Mouse (Mus musculus): ENCODE measurements around the gene Cdc27. TPM values are rescaled to one million over a fixed set of nuclear protein-coding genes. Genes with fewer than 3 reads are reported as not detected.

Cdc27 gene
- polyA plus RNA-seq, 1 experiment: 3.2 TPM

DNA sequence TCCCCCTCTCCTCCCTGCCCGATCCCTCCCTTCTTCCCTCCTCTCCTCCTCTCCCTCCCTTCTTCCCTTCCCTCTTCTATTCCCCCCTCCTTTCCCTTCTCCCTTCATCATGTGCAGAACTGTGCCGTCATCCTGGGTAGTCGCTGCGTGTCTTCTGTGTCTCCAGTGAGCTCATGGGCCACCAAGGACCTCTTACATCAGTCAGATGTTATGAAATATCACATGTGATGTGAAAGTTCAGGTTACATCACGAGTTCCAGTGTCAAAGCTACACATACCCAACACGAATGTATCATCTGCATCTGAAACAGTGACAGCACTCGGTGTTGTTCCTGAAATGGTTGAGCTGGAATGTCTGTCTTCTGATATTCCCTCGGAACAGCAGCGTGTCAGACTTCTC, 14.8 kb upstream of the Cdc27 start:
- H3K27me3 ChIP-seq (ENCODE audit: control insufficient read depth, insufficient read depth, low read length): no peaks in the 10 kb centered on the region
- no peaks in the 10 kb centered on the region for H3K36me3 ChIP-seq (ENCODE audit: control insufficient read depth, insufficient read depth, low read length)
- H3K27ac ChIP-seq (ENCODE audit: insufficient read depth, low read length): no peak overlapping the region
- no peaks in the 10 kb centered on the region for H3K4me1 ChIP-seq (ENCODE audit: control insufficient read depth, insufficient read depth, insufficient read length)
- DNase-seq (ENCODE audit: low read depth in 1 of 2, low spot score in 2 of 2): no peak
- TF ChIP-seq POLR2A (IDR thresholded peaks at IDR 0.05; ENCODE audit: low read depth, low read length): no peak
- TF ChIP-seq CTCF (IDR thresholded peaks at IDR 0.05; ENCODE audit: extremely low read depth, insufficient read depth, insufficient read length, insufficient replicate concordance): no peak
- H3K4me3 ChIP-seq (ENCODE audit: extremely low read depth, insufficient read depth, insufficient read length): no peak overlapping the region
- WGBS: 88% methylated on average over 9 of the region's 9 CpGs

DNA sequence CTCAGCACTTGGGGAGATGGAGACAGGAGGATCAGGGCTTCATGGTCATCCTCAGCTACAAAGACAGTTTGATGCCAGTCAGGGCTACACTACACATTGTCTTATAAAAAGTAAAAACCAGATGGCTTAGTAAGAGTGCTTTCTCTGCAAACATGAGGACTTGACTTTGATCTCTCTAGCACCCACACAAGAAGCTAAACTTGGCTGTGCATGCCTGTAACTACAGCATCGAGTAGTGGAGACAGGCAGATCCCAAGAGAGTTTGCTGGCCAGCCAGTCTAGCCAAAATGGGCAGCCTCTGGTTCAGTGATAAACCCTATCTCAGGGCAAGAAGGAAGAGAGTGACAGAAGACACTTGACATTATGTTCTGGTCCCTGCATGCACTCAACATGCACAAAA, 13.1 kb upstream of the Cdc27 start:
- no peaks in the 10 kb centered on the region for H3K36me3 ChIP-seq (ENCODE audit: control insufficient read depth, insufficient read depth, low read length)
- H3K27me3 ChIP-seq (ENCODE audit: control insufficient read depth, insufficient read depth, low read length): no peaks in the 10 kb centered on the region
- no peak overlapping the region for H3K27ac ChIP-seq (ENCODE audit: insufficient read depth, low read length)
- no peak overlapping the region for H3K4me3 ChIP-seq (ENCODE audit: extremely low read depth, insufficient read depth, insufficient read length)
- H3K4me1 ChIP-seq (ENCODE audit: control insufficient read depth, insufficient read depth, insufficient read length): no peaks in the 10 kb centered on the region
- WGBS: 14% methylated on average over 1 of the region's 1 CpGs
- TF ChIP-seq POLR2A (IDR thresholded peaks at IDR 0.05; ENCODE audit: low read depth, low read length) (no peak), CTCF (IDR thresholded peaks at IDR 0.05; ENCODE audit: extremely low read depth, insufficient read depth, insufficient read length, insufficient replicate concordance) (no peak)
- no peak for DNase-seq (ENCODE audit: low read depth in 1 of 2, low spot score in 2 of 2)

DNA sequence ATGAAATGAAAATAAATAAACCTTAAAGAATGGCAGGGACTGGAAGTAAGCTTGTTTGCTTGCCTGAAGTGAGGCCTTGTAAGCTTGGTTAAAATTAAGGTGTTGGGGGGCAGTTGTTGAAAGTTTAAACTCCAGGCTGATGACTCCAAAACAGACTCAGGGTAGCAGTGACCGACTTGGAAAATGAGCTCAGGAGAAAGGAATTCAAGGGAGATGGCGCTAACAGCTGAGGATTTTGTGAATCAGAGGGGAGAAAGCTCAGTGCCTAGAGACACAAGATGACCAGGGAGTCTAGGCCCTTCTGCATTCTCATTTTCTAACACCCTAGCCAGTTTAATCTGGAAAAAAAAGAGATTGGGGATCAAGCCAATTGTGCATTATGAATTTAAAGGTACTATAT, 10.6 kb upstream of the Cdc27 start:
- H3K4me1 ChIP-seq (ENCODE audit: control insufficient read depth, insufficient read depth, insufficient read length): no peaks in the 10 kb centered on the region
- no peaks in the 10 kb centered on the region for H3K27me3 ChIP-seq (ENCODE audit: control insufficient read depth, insufficient read depth, low read length)
- no peak for DNase-seq (ENCODE audit: low read depth in 1 of 2, low spot score in 2 of 2)
- no peaks in the 10 kb centered on the region for H3K36me3 ChIP-seq (ENCODE audit: control insufficient read depth, insufficient read depth, low read length)
- no peak overlapping the region for H3K27ac ChIP-seq (ENCODE audit: insufficient read depth, low read length)
- no peak overlapping the region for H3K4me3 ChIP-seq (ENCODE audit: extremely low read depth, insufficient read depth, insufficient read length)
- no peak for TF ChIP-seq CTCF (IDR thresholded peaks at IDR 0.05; ENCODE audit: extremely low read depth, insufficient read depth, insufficient read length, insufficient replicate concordance)
- WGBS: 89% methylated on average over 2 of the region's 2 CpGs

DNA sequence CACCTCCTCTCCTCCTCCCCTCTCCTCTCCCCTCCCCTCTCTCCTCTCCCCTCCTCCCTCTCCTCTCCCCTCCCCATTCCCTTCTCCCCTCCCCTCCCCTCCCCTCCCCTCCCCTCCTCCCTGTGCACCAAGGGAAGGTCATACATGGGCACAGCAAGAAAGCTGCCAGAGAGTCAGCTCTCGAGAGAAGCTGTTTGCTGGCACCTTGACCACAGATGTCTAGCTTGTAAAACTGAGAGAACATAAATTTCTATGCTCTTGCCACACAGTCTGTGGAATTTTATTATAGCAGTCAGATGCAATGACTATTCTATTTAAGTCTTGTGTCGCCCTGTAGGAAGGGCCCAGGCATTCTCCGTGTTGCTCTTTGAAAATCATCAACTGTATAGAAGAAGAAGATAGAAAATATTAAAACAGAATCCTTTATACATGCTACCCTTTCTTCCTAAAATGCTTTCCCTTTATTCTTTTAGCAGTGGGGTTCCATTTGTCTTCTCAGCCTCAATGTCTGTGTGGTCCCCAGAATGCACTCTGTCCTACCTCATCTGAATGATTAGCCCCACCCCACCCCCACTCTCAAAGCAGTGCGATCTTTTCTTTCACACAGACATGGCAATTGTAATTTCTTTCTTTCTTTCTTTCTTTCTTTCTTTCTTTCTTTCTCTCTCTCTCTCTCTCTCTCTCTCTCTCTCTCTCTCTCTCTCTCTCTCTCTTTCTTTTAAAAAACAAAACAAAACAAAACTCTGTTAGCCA, 8.4 kb upstream of the Cdc27 start:
- no peaks in the 10 kb centered on the region for H3K4me1 ChIP-seq (ENCODE audit: control insufficient read depth, insufficient read depth, insufficient read length)
- H3K27me3 ChIP-seq (ENCODE audit: control insufficient read depth, insufficient read depth, low read length): no peaks in the 10 kb centered on the region
- no peaks in the 10 kb centered on the region for H3K36me3 ChIP-seq (ENCODE audit: control insufficient read depth, insufficient read depth, low read length)
- no peak for DNase-seq (ENCODE audit: low read depth in 1 of 2, low spot score in 2 of 2)
- H3K4me3 ChIP-seq (ENCODE audit: extremely low read depth, insufficient read depth, insufficient read length): no peak overlapping the region
- no peak for TF ChIP-seq CTCF (IDR thresholded peaks at IDR 0.05; ENCODE audit: extremely low read depth, insufficient read depth, insufficient read length, insufficient replicate concordance)
- no peak for TF ChIP-seq POLR2A (IDR thresholded peaks at IDR 0.05; ENCODE audit: low read depth, low read length)
- H3K27ac ChIP-seq (ENCODE audit: insufficient read depth, low read length): no peak overlapping the region
- WGBS: 82% methylated on average over 4 of the region's 4 CpGs

DNA sequence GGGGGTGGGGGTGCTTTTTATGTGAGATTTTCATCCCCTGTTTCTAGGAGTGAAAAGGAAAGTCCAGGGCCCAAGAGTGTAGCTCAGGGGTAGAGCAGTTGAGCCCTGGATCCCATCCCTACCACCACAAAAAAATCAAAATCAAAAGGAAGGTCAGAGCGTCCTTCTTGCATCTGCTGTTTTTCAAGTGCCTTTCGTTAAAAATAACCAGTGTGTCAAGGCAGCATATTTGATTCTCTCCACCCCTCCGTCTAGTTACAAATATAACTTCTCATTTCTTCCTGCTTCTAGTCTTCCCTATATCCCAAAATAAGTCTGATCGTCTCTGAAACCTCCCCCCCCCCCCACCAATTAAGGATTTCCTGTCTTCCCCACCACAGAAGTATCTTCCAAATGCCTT, 7.6 kb upstream of the Cdc27 start:
- TF ChIP-seq POLR2A (IDR thresholded peaks at IDR 0.05; ENCODE audit: low read depth, low read length) (no peak), CTCF (IDR thresholded peaks at IDR 0.05; ENCODE audit: extremely low read depth, insufficient read depth, insufficient read length, insufficient replicate concordance) (no peak)
- H3K4me3 ChIP-seq (ENCODE audit: extremely low read depth, insufficient read depth, insufficient read length): no peak overlapping the region
- H3K27me3 ChIP-seq (ENCODE audit: control insufficient read depth, insufficient read depth, low read length): no peaks in the 10 kb centered on the region
- H3K27ac ChIP-seq (ENCODE audit: insufficient read depth, low read length): no peak overlapping the region
- DNase-seq (ENCODE audit: low read depth in 1 of 2, low spot score in 2 of 2): no peak
- 50% methylated on average over 4 of the region's 4 CpGs for WGBS
- H3K36me3 ChIP-seq (ENCODE audit: control insufficient read depth, insufficient read depth, low read length): no peaks in the 10 kb centered on the region
- H3K4me1 ChIP-seq (ENCODE audit: control insufficient read depth, insufficient read depth, insufficient read length): no peaks in the 10 kb centered on the region

DNA sequence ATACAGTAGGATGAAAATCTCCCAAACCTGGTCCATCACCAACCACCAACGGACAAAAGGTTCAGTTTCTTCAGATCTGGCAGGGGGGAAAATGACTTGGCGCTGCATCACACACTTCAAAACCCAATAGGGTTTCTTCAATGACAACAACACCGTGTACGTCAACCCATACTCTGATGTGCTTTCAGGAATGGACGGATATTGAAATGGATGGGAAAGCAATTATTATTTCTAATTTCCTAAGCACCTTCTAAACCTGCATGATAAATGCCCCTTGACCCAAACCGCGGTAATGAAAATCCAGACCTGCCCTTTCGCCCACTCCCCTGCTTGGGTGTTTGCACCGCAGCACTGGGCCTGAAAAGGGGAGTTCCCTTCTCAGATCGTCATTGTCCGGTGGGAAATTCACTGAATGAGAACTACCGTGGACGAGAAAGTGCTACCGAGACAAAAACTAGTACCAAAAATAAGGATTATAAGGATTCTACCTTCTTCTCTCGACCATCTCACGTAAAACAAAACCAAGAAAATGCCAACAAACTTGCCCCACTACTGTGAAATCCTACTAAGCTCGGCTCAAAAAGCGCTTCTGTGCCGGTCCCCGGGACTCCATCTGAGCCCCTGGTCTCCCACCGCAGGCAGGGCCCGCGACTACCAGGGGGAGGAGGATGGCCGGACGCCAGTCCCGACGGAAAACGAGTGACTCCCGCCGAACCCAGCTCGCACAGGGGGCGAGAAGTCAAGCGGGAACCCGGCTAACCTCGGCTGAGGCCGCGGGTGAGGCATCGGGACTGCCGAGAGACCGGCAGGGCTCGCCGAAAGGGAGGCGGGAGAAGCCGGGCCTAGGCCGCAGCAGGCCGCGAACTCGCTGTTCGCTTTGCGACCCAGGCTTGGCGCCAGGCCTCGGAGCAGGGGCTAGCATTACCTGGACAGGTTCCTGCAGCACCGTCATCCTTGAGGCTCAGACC, 698 bp downstream of the Cdc27 start:
- Histone ChIP-seq H3K27ac (ENCODE audit: insufficient read depth, low read length) (peak overlapping the region; percentile 87), H3K4me3 (ENCODE audit: extremely low read depth, insufficient read depth, insufficient read length) (peak overlapping the region; percentile 91), H3K36me3 (ENCODE audit: control insufficient read depth, insufficient read depth, low read length) (no peaks in the 10 kb centered on the region), H3K27me3 (ENCODE audit: control insufficient read depth, insufficient read depth, low read length) (no peaks in the 10 kb centered on the region), H3K4me1 (ENCODE audit: control insufficient read depth, insufficient read depth, insufficient read length) (peaks cover 2% of the 10 kb centered on the region)
- peak in 1 of 2 experiments; percentile 12 for DNase-seq (ENCODE audit: low read depth in 1 of 2, low spot score in 2 of 2)
- 1% methylated on average over 53 of the region's 53 CpGs for WGBS
- TF ChIP-seq CTCF (IDR thresholded peaks at IDR 0.05; ENCODE audit: extremely low read depth, insufficient read depth, insufficient read length, insufficient replicate concordance) (no peak), POLR2A (IDR thresholded peaks at IDR 0.05; ENCODE audit: low read depth, low read length) (no peak)
